Mouse (Mus musculus) C2C12 (cell line): Measurements from ENCODE around the gene Hist1h3f.

Source experiments
- CEBPB ChIP-seq: IDR thresholded peaks from one replicate; pipeline ENCODE4 v1.6.1; 2011; ENCODE audit warnings: low read depth, mild to moderate bottlenecking, control low read depth, moderate library complexity
- CTCF ChIP-seq: IDR thresholded peaks from one replicate; pipeline ENCODE4 v1.5.1; 2011; ENCODE audit not compliant: control insufficient read depth, insufficient read depth, insufficient read length
- MAX ChIP-seq: IDR thresholded peaks from one replicate; pipeline ENCODE4 v1.6.1; 2011; ENCODE audit warnings: mild to moderate bottlenecking, control low read depth
- USF1 ChIP-seq: IDR thresholded peaks from one replicate; pipeline ENCODE4 v1.6.1; 2011; ENCODE audit warnings: low read depth, mild to moderate bottlenecking, control low read depth, moderate library complexity

DNA sequence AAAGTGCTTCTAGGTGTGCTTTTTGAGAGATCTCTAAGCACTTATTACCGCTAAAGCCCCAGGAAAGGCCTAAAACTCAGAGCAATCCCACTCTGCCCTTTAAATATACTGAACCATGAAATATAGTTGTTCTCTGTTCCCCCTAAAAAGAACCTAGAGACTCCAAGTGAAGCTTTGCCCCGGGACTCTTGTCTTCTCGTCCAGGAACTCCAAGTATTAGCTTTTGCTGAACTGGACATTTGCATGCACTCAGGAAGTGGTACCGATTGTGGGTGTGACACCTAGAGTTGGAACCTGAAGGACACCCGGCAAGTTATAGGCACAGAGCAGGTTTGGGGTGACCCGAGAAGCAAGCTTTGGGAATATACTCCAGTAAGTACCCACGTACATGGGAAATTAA, 47.4 kb downstream of the Hist1h3f start:
- TF ChIP-seq CTCF (no peak), CEBPB (no peak), USF1 (no peak), MAX (no peak)
